Mouse (Mus musculus) neutrophil, adult 5-6 weeks (primary cell): ENCODE results near the gene 4930523C07Rik. TPM values are rescaled to one million over a fixed set of nuclear protein-coding genes. Genes with fewer than 3 reads are reported as not detected.

Experiments
- ATAC-seq: fragments of 151-379, 151-347 bp; 2 replicates; pipeline ENCODE4 v1.8.0; 2017; ENCODE audit warnings: mild to moderate bottlenecking, moderate TSS enrichment; ENCODE audit not compliant: insufficient number of reproducible peaks, poor library complexity, low FRiP score, severe bottlenecking; ENCODE audit errors: extremely low read depth
- total RNA-seq: library from RNA; stranded (forward); fragments of 200-1000 nt; gene quantifications from 2 replicates; pipeline ENCODE4 v1.2.3, GENCODE M21; 2017

The 4930523C07Rik gene
- total RNA-seq, 1 experiment from 2014 or later, result 279 TPM

GRCm38 (mm10) chr1:160043271-160043975, 759 bp upstream of the 4930523C07Rik start:
- no peak for ATAC-seq

- no peak for ATAC-seq
These were observed 1.0 kb downstream of the 4930523C07Rik start for GRCm38 (mm10) chr1:160045056-160045715.

GRCm38 (mm10) chr1:160045971-160046370, 1.8 kb downstream of the 4930523C07Rik start:
- ATAC-seq, result no peak

- ATAC-seq, result no peak
These were observed 2.6 kb downstream of the 4930523C07Rik start for GRCm38 (mm10) chr1:160046786-160047185.

- ATAC-seq, result peak; percentile 47
These were observed 3.3 kb downstream of the 4930523C07Rik start for GRCm38 (mm10) chr1:160047481-160047931.

GRCm38 (mm10) chr1:160049131-160049880, 5.1 kb downstream of the 4930523C07Rik start:
- no peak for ATAC-seq

- no peak for ATAC-seq
These were observed 6.7 kb downstream of the 4930523C07Rik start for GRCm38 (mm10) chr1:160050898-160051297.

GRCm38 (mm10) chr1:160052556-160053315, 8.6 kb downstream of the 4930523C07Rik start:
- ATAC-seq, result peak; percentile 74

- ATAC-seq, result peak; percentile 14; the same call in 1 of the 2 replicates
These were observed 9.5 kb downstream of the 4930523C07Rik start for GRCm38 (mm10) chr1:160053510-160054305.

- peak; percentile 14; the same call in 1 of the 2 replicates for ATAC-seq
These were observed 10.3 kb downstream of the 4930523C07Rik start for GRCm38 (mm10) chr1:160054366-160055078.

- no peak for ATAC-seq
These were observed 13.5 kb downstream of the 4930523C07Rik start for GRCm38 (mm10) chr1:160057657-160058056.

- no peak for ATAC-seq
These were observed 15.7 kb downstream of the 4930523C07Rik start for GRCm38 (mm10) chr1:160059908-160060307.

GRCm38 (mm10) chr1:160060542-160060941, 16.4 kb downstream of the 4930523C07Rik start:
- ATAC-seq, result no peak

GRCm38 (mm10) chr1:160061321-160061720, 17.1 kb downstream of the 4930523C07Rik start:
- no peak for ATAC-seq

- peak; percentile 69 for ATAC-seq
These were observed 17.7 kb downstream of the 4930523C07Rik start for GRCm38 (mm10) chr1:160061725-160062366.

- no peak for ATAC-seq
These were observed 20.5 kb downstream of the 4930523C07Rik start for GRCm38 (mm10) chr1:160064547-160065144.
